In genomic region chr15:79883352-79883822, GRCm38 (mm10) we compare ENCODE assay signal across 8 mouse cellular contexts. TPM values are rescaled to one million over a fixed set of nuclear protein-coding genes. Genes with fewer than 3 reads are reported as not detected.
A peak's percentile ranks its signal among the peaks of the same experiment; 100 is the strongest.
DNase-seq lines count a peak whose midpoint lies in the region; ATAC-seq and TF ChIP-seq lines count a peak whose summit lies in the region.

No protein-coding gene starts in this region.

- peaks cover 7% of the 10 kb centered on the region for H3K27me3 ChIP-seq in heart, embryonic 10.5 days (ENCODE audit: insufficient read depth, poor library complexity, severe bottlenecking)
- H3K27me3 ChIP-seq in kidney, embryonic 15.5 days, result no peaks in the 10 kb centered on the region
- H3K27me3 ChIP-seq in limb, embryonic 15.5 days, result no peaks in the 10 kb centered on the region
- no peaks in the 10 kb centered on the region for H3K27me3 ChIP-seq in midbrain, postnatal 0 days (ENCODE audit: insufficient read depth, low read length)

- peaks cover 2% of the 10 kb centered on the region; the same call in 1 of the 2 replicates for H3K4me1 ChIP-seq in embryonic fibroblast, embryonic 13.5 days (ENCODE audit: control insufficient read depth, insufficient read depth, low read length)
- peaks cover 18% of the 10 kb centered on the region for H3K4me1 ChIP-seq in heart, embryonic 10.5 days
- peaks cover 27% of the 10 kb centered on the region for H3K4me1 ChIP-seq in kidney, embryonic 15.5 days
- peaks cover 26% of the 10 kb centered on the region for H3K4me1 ChIP-seq in limb, embryonic 15.5 days
- H3K4me1 ChIP-seq in midbrain, postnatal 0 days (ENCODE audit: insufficient read depth, low read length), result no peaks in the 10 kb centered on the region

- ATAC-seq in kidney, embryonic 15.5 days (replicated peaks; ENCODE audit: low FRiP score), result peak; percentile 85
- ATAC-seq in limb, embryonic 15.5 days (ENCODE audit: insufficient number of reproducible peaks, low FRiP score, low TSS enrichment, low read depth), result peak; percentile 86
- ATAC-seq in midbrain, postnatal 0 days (ENCODE audit: low FRiP score), result peak; percentile 92

- H3K9me3 ChIP-seq in heart, embryonic 10.5 days, result no peaks in the 10 kb centered on the region
- H3K9me3 ChIP-seq in kidney, embryonic 15.5 days (replicated peaks), result no peaks in the 10 kb centered on the region
- no peaks in the 10 kb centered on the region for H3K9me3 ChIP-seq in limb, embryonic 15.5 days
- no peaks in the 10 kb centered on the region for H3K9me3 ChIP-seq in midbrain, postnatal 0 days (ENCODE audit: low read length)

- H3K27ac ChIP-seq in embryonic fibroblast, embryonic 13.5 days (ENCODE audit: insufficient read depth, low read length), result peak overlapping the region; percentile 61
- H3K27ac ChIP-seq in heart, embryonic 10.5 days, result peak overlapping the region; percentile 88
- H3K27ac ChIP-seq in kidney, embryonic 15.5 days, result peak overlapping the region; percentile 92
- H3K27ac ChIP-seq in limb, embryonic 15.5 days, result peak overlapping the region; percentile 84
- peak overlapping the region; percentile 97 for H3K27ac ChIP-seq in midbrain, postnatal 0 days (ENCODE audit: low read depth, low read length)

- peak; percentile 70 for TF ChIP-seq POLR2A in embryonic fibroblast, embryonic 13.5 days (IDR thresholded peaks at IDR 0.05; ENCODE audit: low read depth, low read length)

- TF ChIP-seq CTCF in embryonic fibroblast, embryonic 13.5 days (IDR thresholded peaks at IDR 0.05; ENCODE audit: borderline replicate concordance, insufficient read depth, low read length), result peak; percentile 54
- TF ChIP-seq CTCF in midbrain, postnatal 0 days (IDR thresholded peaks at IDR 0.05), result peak; percentile 97

- H3K4me2 ChIP-seq in kidney, embryonic 15.5 days, result peak overlapping the region; percentile 73
- peak overlapping the region; percentile 57 for H3K4me2 ChIP-seq in limb, embryonic 15.5 days
- peak overlapping the region; percentile 55 for H3K4me2 ChIP-seq in midbrain, postnatal 0 days (ENCODE audit: low read depth, low read length, poor library complexity, severe bottlenecking)

- peak overlapping the region; percentile 51 for H3K9ac ChIP-seq in kidney, embryonic 15.5 days
- peak overlapping the region; percentile 27; the same call in 1 of the 2 replicates for H3K9ac ChIP-seq in limb, embryonic 15.5 days
- peak overlapping the region; percentile 59 for H3K9ac ChIP-seq in midbrain, postnatal 0 days (replicated peaks; ENCODE audit: low read length, poor library complexity, severe bottlenecking)

- peak; percentile 96 to 97 for DNase-seq in B cell, adult 2 months
- DNase-seq in brain, adult 2 months (ENCODE audit: low read depth, low spot score), result peak; percentile 94
- peak; percentile 95 for DNase-seq in heart, embryonic 10.5 days (ENCODE audit: low spot score)
- DNase-seq in midbrain, postnatal 0 days (ENCODE audit: low spot score), result peak; percentile 96
- peak; percentile 84 to 92 for DNase-seq in spleen, postnatal 10 days (ENCODE audit: low spot score in 2 of 2)

- under 1% methylated on average over 30 of the region's 30 CpGs for WGBS in heart, embryonic 10.5 days
- WGBS in kidney, embryonic 15.5 days, result 1% methylated on average over 30 of the region's 30 CpGs
- WGBS in limb, embryonic 15.5 days, result under 1% methylated on average over 30 of the region's 30 CpGs
- under 1% methylated on average over 30 of the region's 30 CpGs for WGBS in midbrain, postnatal 0 days

- no peaks in the 10 kb centered on the region for H3K36me3 ChIP-seq in heart, embryonic 10.5 days
- no peaks in the 10 kb centered on the region for H3K36me3 ChIP-seq in kidney, embryonic 15.5 days
- no peaks in the 10 kb centered on the region for H3K36me3 ChIP-seq in limb, embryonic 15.5 days
- H3K36me3 ChIP-seq in midbrain, postnatal 0 days (ENCODE audit: insufficient read depth, low read length), result no peaks in the 10 kb centered on the region

- peak overlapping the region; percentile 11; the same call in 1 of the 2 replicates for H3K4me3 ChIP-seq in embryonic fibroblast, embryonic 13.5 days (ENCODE audit: insufficient read depth, low read length)
- H3K4me3 ChIP-seq in heart, embryonic 10.5 days, result peak overlapping the region; percentile 65
- H3K4me3 ChIP-seq in kidney, embryonic 15.5 days (replicated peaks), result peak overlapping the region; percentile 55
- H3K4me3 ChIP-seq in limb, embryonic 15.5 days, result peak overlapping the region; percentile 50
- peak overlapping the region; percentile 26 for H3K4me3 ChIP-seq in midbrain, postnatal 0 days (ENCODE audit: low read depth, low read length)

RNA-seq across cellular contexts. Expression of gene Apobec3, which starts 8.1 kb away (rescaled TPM):
- 19.7 and 35.3 TPM in 2 replicates for polyA plus RNA-seq in embryonic fibroblast, embryonic 13.5 days (2011; ENCODE audit: insufficient read length, low read depth, missing spikeins)
- polyA plus RNA-seq in heart, embryonic 10.5 days (2016; fragmentation: Nextera tagmentation; extraction: Ambion mirVana), result 9.5 and 10.2 TPM in 2 replicates
- 29.3 and 31.0 TPM in 2 replicates for polyA plus RNA-seq in kidney, embryonic 15.5 days (2015; fragmentation: Nextera tagmentation; extraction: Ambion mirVana)
- polyA plus RNA-seq in limb, embryonic 15.5 days (2015; fragmentation: Nextera tagmentation; extraction: Ambion mirVana), result 14.7 and 15.3 TPM in 2 replicates
- total RNA-seq in midbrain, postnatal 0 days (2014; rRNA removed), result 3.4 and 5.4 TPM in 2 replicates
- 3.3 and 3.4 TPM in 2 replicates for polyA plus RNA-seq in midbrain, postnatal 0 days (2015; fragmentation: Nextera tagmentation; extraction: Ambion mirVana)

RNA-seq across cellular contexts. Expression of gene Cbx6, which starts 48.9 kb away (rescaled TPM):
- 63.7 and 89.0 TPM in 2 replicates for polyA plus RNA-seq in embryonic fibroblast, embryonic 13.5 days (2011; ENCODE audit: insufficient read length, low read depth, missing spikeins)
- polyA plus RNA-seq in heart, embryonic 10.5 days (2016; fragmentation: Nextera tagmentation; extraction: Ambion mirVana), result 18.9 and 27.1 TPM in 2 replicates
- 45.5 and 50.4 TPM in 2 replicates for polyA plus RNA-seq in kidney, embryonic 15.5 days (2015; fragmentation: Nextera tagmentation; extraction: Ambion mirVana)
- 83.7 and 89.1 TPM in 2 replicates for polyA plus RNA-seq in limb, embryonic 15.5 days (2015; fragmentation: Nextera tagmentation; extraction: Ambion mirVana)
- 109 and 118 TPM in 2 replicates for total RNA-seq in midbrain, postnatal 0 days (2014; rRNA removed)
- 65.0 and 70.6 TPM in 2 replicates for polyA plus RNA-seq in midbrain, postnatal 0 days (2015; fragmentation: Nextera tagmentation; extraction: Ambion mirVana)

RNA-seq across cellular contexts. Expression of gene Npcd, which starts 49.4 kb away (rescaled TPM):
- 1.0 TPM in 1 of 2 replicates, not detected in the other for polyA plus RNA-seq in embryonic fibroblast, embryonic 13.5 days (2011; ENCODE audit: insufficient read length, low read depth, missing spikeins)
- polyA plus RNA-seq in heart, embryonic 10.5 days (2016; fragmentation: Nextera tagmentation; extraction: Ambion mirVana), result not detected in 2 replicates
- polyA plus RNA-seq in kidney, embryonic 15.5 days (2015; fragmentation: Nextera tagmentation; extraction: Ambion mirVana), result not detected in 2 replicates
- 0.32 TPM in 1 of 2 replicates, not detected in the other for polyA plus RNA-seq in limb, embryonic 15.5 days (2015; fragmentation: Nextera tagmentation; extraction: Ambion mirVana)
- total RNA-seq in midbrain, postnatal 0 days (2014; rRNA removed), result 8.2 and 12.1 TPM in 2 replicates
- polyA plus RNA-seq in midbrain, postnatal 0 days (2015; fragmentation: Nextera tagmentation; extraction: Ambion mirVana), result 3.2 and 4.6 TPM in 2 replicates

Comparison
In these comparisons a context has a peak if more than half of its experiments do, and no peak if none do; other contexts are left out.
1. Peak in every context shown above with its lines: DNase-seq, ATAC-seq, H3K4me3 ChIP-seq and H3K27ac ChIP-seq.
2. H3K4me3 ChIP-seq: peak in every context shown above with its lines; median percentile 65 in heart, embryonic 10.5 days; 55 in kidney, embryonic 15.5 days; 50 in limb, embryonic 15.5 days; 26 in midbrain, postnatal 0 days; 11 in embryonic fibroblast, embryonic 13.5 days.